Mouse (Mus musculus) MEL-GATA-1-ER (cell line): ENCODE results near the gene Exosc10.

Experiments used
- DNase-seq: peaks from one replicate; pipeline ENCODE4 v3.0.0-alpha.2; 2012; ENCODE audit warnings: low read depth; ENCODE audit errors: extremely low read depth

Gene Exosc10

DNA sequence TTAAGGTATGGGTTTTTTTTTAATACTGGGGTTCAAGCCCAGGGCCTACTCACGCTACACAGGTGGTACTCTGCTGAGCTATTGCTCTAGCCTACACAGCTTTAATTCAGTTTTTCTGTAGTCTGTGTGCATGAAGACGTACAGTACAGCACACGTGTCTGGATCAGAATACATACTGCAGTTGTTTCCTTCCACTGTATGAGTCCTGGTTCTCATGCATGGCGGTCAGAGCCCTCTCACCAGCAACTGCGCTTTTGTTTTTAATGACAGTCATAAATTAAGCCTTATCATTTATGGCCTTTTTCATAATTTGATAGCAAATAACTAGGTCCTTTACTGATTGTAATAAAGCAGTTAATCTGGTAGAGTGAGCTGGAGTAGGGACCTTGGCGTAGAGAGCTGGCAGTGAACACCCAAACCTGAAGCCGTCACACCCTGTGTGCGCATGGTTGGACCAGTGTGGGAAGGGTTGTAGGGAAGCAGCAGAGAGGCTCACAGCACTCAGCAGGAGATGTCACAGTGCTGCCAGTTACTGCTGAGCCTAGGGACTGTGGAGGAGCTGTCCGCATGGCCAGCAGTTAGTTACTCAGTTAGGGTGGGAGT lies 12.6 kb downstream of the Exosc10 start:
- DNase-seq: no peak

GRCm38 (mm10) chr4:148573222-148573621 lies 15.0 kb downstream of the Exosc10 start:
- peak; percentile 39 for DNase-seq

DNA sequence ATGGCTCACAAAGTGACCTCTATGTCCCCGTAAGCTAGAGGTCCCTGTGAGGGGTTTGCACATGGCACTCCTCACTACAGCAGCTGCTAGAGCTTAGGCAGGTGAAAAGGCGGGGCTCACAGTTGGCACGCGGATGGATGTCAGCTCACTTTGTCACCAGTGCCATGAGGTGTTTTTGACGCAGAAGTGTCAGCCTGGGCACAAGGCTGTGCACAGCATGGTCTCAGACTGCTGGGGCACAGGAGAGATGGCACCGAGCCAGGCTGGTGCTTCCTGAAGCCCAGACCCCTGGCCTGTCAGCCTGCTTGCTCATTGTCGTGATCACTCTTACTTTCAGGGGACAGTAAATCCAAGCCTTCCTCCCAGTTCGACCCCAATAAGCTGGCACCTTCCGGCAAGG lies 22.5 kb downstream of the Exosc10 start:
- DNase-seq: no peak

DNA sequence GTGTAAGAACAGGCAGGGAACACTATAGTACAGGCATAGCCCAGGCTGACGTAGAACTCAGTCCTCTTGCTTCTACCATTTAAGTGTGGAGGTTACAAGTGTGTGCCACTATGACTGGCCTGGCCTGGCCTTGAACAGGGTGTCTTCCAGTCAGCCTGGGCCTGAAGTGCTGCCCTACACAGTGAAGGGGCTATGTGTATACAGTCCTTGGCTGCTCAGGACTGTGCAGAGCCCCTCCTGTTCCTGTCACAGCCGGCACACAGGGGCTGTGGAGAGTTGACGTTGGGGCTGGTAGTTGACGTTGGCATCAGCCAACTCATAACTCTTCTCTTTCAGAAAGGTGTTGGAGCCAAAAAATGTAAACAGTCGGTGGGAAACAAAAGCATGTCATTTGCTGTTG lies 23.2 kb downstream of the Exosc10 start:
- DNase-seq: no peak

DNA sequence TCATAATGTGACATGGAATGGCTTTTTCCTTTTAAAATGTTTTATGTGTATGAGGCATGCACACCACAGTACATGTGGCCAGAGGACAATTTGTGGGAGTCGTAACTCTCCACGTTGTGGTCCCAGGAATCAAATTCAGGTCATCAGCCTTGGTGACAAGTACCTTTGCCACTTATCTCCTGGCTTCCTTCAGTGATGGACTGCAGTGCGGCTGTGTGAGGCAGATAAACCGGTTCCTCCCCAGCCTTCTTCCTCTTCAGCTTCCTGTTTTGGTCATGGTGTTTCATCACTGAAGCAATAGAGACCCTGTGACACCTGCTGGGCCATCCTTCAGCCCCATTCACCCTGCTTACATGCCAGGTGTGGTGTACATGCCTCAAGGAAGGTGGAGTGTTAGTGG lies 25.0 kb downstream of the Exosc10 start:
- peak; percentile 92 for DNase-seq

- DNase-seq: peak; percentile 64
Measured at GRCm38 (mm10) chr4:148586648-148587047, 28.4 kb downstream of the Exosc10 start.

DNA sequence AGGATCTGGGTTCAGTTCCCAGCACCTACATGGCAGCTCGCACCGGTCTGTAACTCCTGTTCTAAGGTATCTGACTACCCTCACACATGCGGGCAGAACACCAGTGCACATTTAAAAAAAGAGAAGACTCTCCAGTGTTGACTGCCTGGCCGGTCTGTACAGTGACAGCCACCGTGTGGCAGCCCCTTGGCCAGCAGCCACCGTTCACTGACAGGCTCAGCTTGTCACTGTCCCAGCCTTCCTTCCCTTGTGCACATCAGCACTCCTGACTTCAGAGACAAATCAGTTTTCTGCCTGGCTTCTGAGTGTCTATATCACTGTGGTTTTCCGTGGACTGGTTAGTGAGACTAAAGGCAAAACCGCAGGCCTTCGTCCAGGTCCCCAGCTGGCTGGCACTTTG lies 30.6 kb downstream of the Exosc10 start:
- no peak for DNase-seq

- DNase-seq: no peak
Measured at GRCm38 (mm10) chr4:148589565-148589964, 31.3 kb downstream of the Exosc10 start.

DNA sequence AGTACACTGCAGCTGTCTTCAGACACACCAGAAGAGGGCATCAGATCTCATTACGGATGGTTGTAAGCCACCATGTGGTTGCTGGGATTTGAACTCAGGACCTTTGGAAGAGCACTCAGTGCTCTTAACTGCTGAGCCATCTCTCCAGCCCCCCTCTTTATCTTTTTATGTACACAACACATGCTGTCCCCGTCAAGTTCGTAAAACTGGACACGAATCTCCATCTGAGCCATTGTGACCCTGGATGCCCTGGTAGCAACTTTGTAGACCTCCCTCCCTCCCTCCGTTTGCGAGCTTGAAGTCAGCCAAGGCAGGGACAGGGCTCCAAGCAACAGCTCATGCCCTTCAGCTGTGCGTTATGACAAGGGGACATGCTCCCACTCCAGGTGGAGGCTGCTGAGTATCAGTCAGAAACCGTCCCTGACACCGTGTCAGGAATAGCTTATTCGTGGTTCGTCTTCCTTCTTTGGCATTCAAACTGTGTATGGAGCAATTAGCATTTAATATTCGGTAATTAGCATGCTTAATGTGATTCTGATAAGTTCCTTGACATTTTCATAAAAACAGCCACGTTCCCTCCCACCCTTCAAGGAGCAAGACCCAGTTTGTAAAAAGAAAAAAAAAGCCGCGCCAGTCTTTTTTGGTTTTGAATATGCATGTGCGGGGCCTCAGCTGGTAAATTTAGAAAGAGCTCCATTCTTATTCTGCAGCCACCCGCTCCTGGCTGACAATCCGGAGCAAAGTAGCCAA lies 32.4 kb downstream of the Exosc10 start:
- no peak for DNase-seq

DNA sequence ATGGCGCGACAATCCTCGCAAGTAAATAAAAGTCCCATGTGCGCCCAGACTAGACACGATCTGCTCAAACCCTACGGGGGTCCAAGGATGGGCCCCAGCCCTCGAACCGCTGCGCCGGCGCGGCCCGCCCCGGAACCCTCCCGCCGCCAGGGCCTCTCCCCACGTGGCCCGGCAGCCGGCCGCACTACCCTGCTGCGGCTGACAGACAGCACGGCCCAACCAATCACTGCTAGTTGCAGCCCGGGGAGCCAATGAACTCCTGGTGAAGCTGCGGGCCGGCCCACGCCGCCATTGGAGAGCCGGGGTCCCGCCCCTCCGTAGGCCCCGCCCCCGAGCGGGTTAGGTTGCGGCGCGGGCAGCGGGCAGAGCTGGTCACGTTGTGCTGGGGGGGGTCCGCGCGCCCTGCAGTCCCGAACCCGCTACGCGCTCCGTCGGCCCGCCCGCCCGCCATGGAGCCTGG lies 33.0 kb downstream of the Exosc10 start, which contains the start of gene Srm:
Gene Srm (plus strand): TSS at position 333 of the 460 bp plus-strand sequence.
- peak; percentile 91 for DNase-seq

DNA sequence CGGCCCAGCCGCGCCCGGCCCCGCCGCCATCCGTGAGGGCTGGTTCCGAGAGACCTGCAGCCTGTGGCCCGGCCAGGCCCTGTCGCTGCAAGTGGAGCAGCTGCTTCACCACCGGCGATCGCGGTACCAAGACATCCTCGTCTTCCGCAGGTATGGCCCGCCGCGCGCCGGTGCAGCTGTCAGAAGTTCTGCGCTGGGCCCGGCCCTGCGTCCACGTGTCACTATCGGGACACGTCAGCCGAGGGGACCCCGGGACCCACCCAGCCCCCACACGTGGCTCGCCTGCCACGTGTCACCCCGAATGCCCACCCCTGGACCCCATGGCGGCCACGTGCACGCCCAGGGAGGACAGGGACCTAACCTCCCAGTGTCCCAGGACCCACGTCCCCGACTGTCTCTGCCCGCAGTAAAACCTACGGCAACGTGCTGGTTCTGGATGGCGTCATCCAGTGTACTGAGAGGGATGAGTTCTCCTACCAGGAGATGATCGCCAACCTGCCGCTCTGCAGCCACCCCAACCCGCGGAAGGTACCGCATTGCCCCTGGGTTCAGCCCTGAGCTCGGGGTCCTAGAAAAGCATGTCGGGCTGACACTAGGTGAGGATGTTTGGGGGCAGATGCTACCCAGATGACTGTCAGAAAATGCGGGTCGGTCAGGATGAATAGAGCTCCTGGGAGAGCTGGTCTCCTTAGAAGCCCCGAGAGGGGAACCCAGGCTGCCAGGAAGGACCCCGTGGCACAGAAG lies 33.6 kb downstream of the Exosc10 start:
- DNase-seq: no peak

GRCm38 (mm10) chr4:148593996-148594395 lies 35.8 kb downstream of the Exosc10 start:
- no peak for DNase-seq

- DNase-seq: no peak
Measured at GRCm38 (mm10) chr4:148595916-148596315, 37.7 kb downstream of the Exosc10 start.

- no peak for DNase-seq
Measured at GRCm38 (mm10) chr4:148596731-148597130, 38.5 kb downstream of the Exosc10 start.

DNA sequence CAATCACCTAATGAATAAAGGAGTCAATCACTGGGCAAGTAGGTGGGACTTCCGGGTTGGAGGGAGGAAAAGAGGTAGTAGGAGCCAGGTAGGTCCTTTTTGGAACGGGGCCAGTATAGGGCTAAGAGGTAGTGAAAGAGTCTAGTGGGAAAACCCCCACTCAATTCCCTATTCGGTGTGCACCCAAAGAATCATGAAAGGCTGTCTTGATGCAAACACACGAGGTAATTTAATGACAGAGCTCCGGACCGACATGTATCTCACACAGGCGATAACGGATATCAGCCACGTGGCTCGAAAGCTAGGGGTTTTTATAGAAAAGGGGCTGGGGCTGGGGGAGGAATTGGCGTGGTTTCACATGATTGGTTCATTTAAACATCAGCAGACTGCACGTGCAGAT lies 40.6 kb downstream of the Exosc10 start:
- DNase-seq: no peak

DNA sequence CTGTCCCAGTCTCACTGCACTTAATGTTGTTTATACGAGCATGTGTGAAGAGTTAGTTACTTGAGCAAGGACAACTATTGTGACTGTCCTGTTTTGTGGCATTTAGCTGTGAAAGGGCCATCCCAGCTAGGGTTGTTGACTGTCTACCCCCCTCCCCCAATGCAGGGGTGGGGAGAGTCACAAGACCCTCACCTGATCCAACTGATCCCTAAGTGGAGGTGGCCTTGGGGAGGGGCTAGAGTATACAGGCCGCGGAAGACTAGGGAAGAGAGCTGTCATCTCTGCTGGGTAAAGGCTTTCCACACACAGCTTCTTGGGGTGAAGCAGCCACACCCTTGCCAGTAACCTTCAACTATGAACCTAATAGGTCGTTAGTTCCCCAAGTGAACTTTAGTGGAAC lies 42.1 kb downstream of the Exosc10 start:
- DNase-seq: no peak

DNA sequence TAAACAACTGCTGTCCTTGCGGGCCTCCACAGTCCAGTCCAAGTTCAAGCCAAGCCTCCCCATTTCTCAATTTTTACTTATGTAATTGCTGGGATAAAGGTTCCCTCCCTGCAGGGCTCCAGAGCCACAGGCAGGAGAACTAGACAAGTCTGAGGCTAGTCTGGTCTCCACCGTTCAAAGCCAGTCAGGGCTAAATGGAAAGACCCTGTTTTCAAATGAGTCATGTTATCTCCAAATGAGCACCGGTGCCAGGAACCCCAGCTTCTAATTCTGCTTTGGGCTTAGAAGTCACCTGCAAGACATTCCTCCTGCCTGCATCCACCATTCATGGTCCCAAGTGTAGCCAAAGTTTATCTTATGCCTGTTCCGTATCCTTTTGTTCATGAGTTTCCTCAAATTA lies 43.6 kb downstream of the Exosc10 start:
- no peak for DNase-seq

- no peak for DNase-seq
Measured at GRCm38 (mm10) chr4:148602357-148603120, 44.3 kb downstream of the Exosc10 start, which contains the start of gene Masp2. Gene Masp2 (plus strand): TSS chr4:148602554.

- no peak for DNase-seq
Measured at GRCm38 (mm10) chr4:148603376-148604139, 45.3 kb downstream of the Exosc10 start.

GRCm38 (mm10) chr4:148604141-148604540 lies 45.9 kb downstream of the Exosc10 start:
- no peak for DNase-seq
